Mouse (Mus musculus): ENCODE measurements around the gene Prpf38b. TPM values are rescaled to one million over a fixed set of nuclear protein-coding genes. Genes with fewer than 3 reads are reported as not detected.

The Prpf38b gene
- polyA plus RNA-seq, 1 experiment from 2014 or later = 44.0 TPM

Other genes starting within 250 kb of the Prpf38b start
- gene Gpsm2, start 189.4 kb downstream of the Prpf38b start, polyA plus RNA-seq (2014; fragmentation: Nextera tagmentation; extraction: Ambion mirVana) = 13.1 and 31.3 TPM in 2 replicates
- not detected in 2 replicates for gene Aknad1, start 172.1 kb downstream of the Prpf38b start, polyA plus RNA-seq (2014; fragmentation: Nextera tagmentation; extraction: Ambion mirVana)
- gene Stxbp3, start 71.2 kb downstream of the Prpf38b start, polyA plus RNA-seq (2014; fragmentation: Nextera tagmentation; extraction: Ambion mirVana) = 12.4 and 16.0 TPM in 2 replicates
- not detected in 2 replicates for gene Fndc7, start 21.7 kb downstream of the Prpf38b start, polyA plus RNA-seq (2014; fragmentation: Nextera tagmentation; extraction: Ambion mirVana)
- 1.0 and 2.9 TPM in 2 replicates for gene Henmt1, start 28.1 kb upstream of the Prpf38b start, polyA plus RNA-seq (2014; fragmentation: Nextera tagmentation; extraction: Ambion mirVana)
- 2.0 TPM in 1 of 2 replicates, not detected in the other for gene Gm9857, start 28.7 kb upstream of the Prpf38b start, polyA plus RNA-seq (2014; fragmentation: Nextera tagmentation; extraction: Ambion mirVana)
- 19.6 and 24.5 TPM in 2 replicates for gene Fam102b, start 115.9 kb upstream of the Prpf38b start, polyA plus RNA-seq (2014; fragmentation: Nextera tagmentation; extraction: Ambion mirVana)
- not detected in 2 replicates for gene Slc25a54, start 168.7 kb upstream of the Prpf38b start, polyA plus RNA-seq (2014; fragmentation: Nextera tagmentation; extraction: Ambion mirVana)
- 3.0 and 7.5 TPM in 2 replicates for gene Slc25a24, start 211.4 kb upstream of the Prpf38b start, polyA plus RNA-seq (2014; fragmentation: Nextera tagmentation; extraction: Ambion mirVana)